Comparison of ENCODE assay signal across 29 mouse cellular contexts in the genomic region with DNA sequence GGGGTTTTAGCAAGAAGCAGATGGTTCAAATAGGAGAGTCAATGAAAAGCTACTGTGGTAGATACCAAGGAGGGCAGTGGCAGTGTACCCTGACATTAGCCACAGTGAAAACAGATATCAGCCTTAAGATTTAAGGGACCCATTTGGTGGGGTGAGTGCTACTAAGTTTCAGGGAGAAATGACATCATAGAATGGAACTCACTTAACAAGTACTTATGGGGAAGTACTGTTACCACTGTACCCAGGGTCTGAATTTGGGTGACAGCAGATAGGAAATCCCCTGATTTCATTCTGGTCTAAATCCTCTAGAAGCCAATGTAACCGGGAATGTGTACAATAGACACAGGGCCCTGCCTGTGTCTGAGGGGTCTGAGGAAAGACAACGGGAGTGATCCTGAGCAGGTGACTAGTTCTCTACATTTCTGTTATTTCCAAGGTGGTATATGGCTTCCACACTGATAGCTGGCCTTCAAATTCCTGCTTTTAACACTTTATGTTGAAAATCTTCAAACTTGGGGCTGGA. TPM values are rescaled to one million over a fixed set of nuclear protein-coding genes. Genes with fewer than 3 reads are reported as not detected.
DNase-seq lines count a peak whose midpoint lies in the region; ATAC-seq lines count a peak whose summit lies in the region.
"Had no signal": no experiment of that assay in that cellular context is flagged by ENCODE, and none has a peak within 500 bp of the region (broad histone marks: within the 10 kb centered on the region; RNA-seq: fewer than 3 reads in every experiment).

No protein-coding gene starts in this region.

- peak; percentile 13 for ATAC-seq in CD4-positive, CD25-positive, alpha-beta regulatory T cell, adult 4 months
- ATAC-seq: activated CD4-positive, CD25-positive, alpha-beta regulatory T cell, adult 4 months; forebrain, embryonic 14.5 days; forebrain, embryonic 16.5 days; Patski had no signal

- no peaks in the 10 kb centered on the region for H3K27me3 ChIP-seq in splenic B cell, adult 2 months (ENCODE audit: control insufficient read depth, insufficient read depth, low read length, poor library complexity, severe bottlenecking)
- H3K27me3 ChIP-seq: embryonic facial prominence, embryonic 13.5 days; embryonic facial prominence, embryonic 15.5 days; forebrain, embryonic 12.5 days had no signal

- H3K36me3 ChIP-seq in splenic B cell, adult 2 months (ENCODE audit: control insufficient read depth, insufficient read depth, low read length, poor library complexity, severe bottlenecking): no peaks in the 10 kb centered on the region
- H3K36me3 ChIP-seq: embryonic facial prominence, embryonic 13.5 days; embryonic facial prominence, embryonic 15.5 days; forebrain, embryonic 10.5 days; forebrain, embryonic 12.5 days; G1E had no signal

- peak; percentile 42 for DNase-seq in A20 (ENCODE audit: low read depth, low spot score)
- peak; percentile 76 for DNase-seq in induced T-regulatory cell, adult 2 months (ENCODE audit: low read depth)
- DNase-seq in splenic B cell, adult 2 months (ENCODE audit: low read depth, low spot score): peak; percentile 29
- no peak for DNase-seq in frontal cortex, postnatal 36 days (ENCODE audit: low spot score in 2 of 2)
- DNase-seq in c-Kit-positive CD71-positive TER-119-positive erythroid progenitor cells, embryonic 14.5 days (ENCODE audit: low spot score): no peak
- no peak for DNase-seq in cerebellum, adult 8-10 months
- DNase-seq: adrenal gland, adult 8-10 months; adrenal gland, postnatal 14 days; adrenal gland, postnatal 36 days; cerebellum, adult 11 months; cerebellum, adult 18-20 months; cerebellum, adult 9-10 months; cerebellum, postnatal 10 days; cerebellum, postnatal 25 days; embryo, embryonic 11 days had no signal

RNA-seq across cellular contexts. Expression of a gene that starts 17.7 kb away (rescaled TPM):
- 100 to 1,000 TPM; 274 to 291 TPM for polyA plus RNA-seq in CD4-positive, CD25-positive, alpha-beta regulatory T cell, adult 4 months (2017; shearing (Covaris generic))
- polyA plus RNA-seq: C2C12; embryonic facial prominence, embryonic 11.5 days; embryonic facial prominence, embryonic 13.5 days; embryonic facial prominence, embryonic 15.5 days; erythroblast, embryonic 14.5 days; forebrain, embryonic 10.5 days; forebrain, embryonic 12.5 days; forebrain, embryonic 14.5 days; forebrain, embryonic 16.5 days; frontal cortex, adult 2 months; G1E; Patski had no signal

Comparison
In these comparisons a context has a peak if more than half of its experiments do, and no peak if none do; other contexts are left out.
1. DNase-seq: peak in A20 (single experiment), induced T-regulatory cell, adult 2 months (single experiment) and splenic B cell, adult 2 months (single experiment); none in frontal cortex, postnatal 36 days (0 of 2), c-Kit-positive CD71-positive TER-119-positive erythroid progenitor cells, embryonic 14.5 days (single experiment) and cerebellum, adult 8-10 months (single experiment).